Mouse (Mus musculus): ENCODE measurements around the gene Padi3. TPM values are rescaled to one million over a fixed set of nuclear protein-coding genes. Genes with fewer than 3 reads are reported as not detected.

Gene Padi3
- polyA plus RNA-seq, 1 experiment, result 0.05 TPM

- TF ChIP-seq CTCF (IDR thresholded peaks at IDR 0.05; ENCODE audit: borderline replicate concordance, extremely low read depth, insufficient read depth, insufficient read length) (no peak), POLR2A (IDR thresholded peaks at IDR 0.05; ENCODE audit: borderline replicate concordance, extremely low read depth, insufficient read depth, insufficient read length, poor library complexity, severe bottlenecking) (no peak)
- DNase-seq (ENCODE audit: low read depth), result no peak
Measured at GRCm38 (mm10) chr4:140815996-140816917, 5.8 kb upstream of the Padi3 start.

- TF ChIP-seq POLR2A (IDR thresholded peaks at IDR 0.05; ENCODE audit: borderline replicate concordance, extremely low read depth, insufficient read depth, insufficient read length, poor library complexity, severe bottlenecking) (no peak), CTCF (IDR thresholded peaks at IDR 0.05; ENCODE audit: borderline replicate concordance, extremely low read depth, insufficient read depth, insufficient read length) (no peak)
- no peak for DNase-seq (ENCODE audit: low read depth)
Measured at GRCm38 (mm10) chr4:140815496-140815895, 5.0 kb upstream of the Padi3 start.

GRCm38 (mm10) chr4:140814241-140815225, 4.1 kb upstream of the Padi3 start:
- DNase-seq (ENCODE audit: low read depth), result no peak
- TF ChIP-seq CTCF (IDR thresholded peaks at IDR 0.05; ENCODE audit: borderline replicate concordance, extremely low read depth, insufficient read depth, insufficient read length) (peak; percentile 47), POLR2A (IDR thresholded peaks at IDR 0.05; ENCODE audit: borderline replicate concordance, extremely low read depth, insufficient read depth, insufficient read length, poor library complexity, severe bottlenecking) (no peak)

GRCm38 (mm10) chr4:140813358-140814185, 3.1 kb upstream of the Padi3 start:
- TF ChIP-seq POLR2A (IDR thresholded peaks at IDR 0.05; ENCODE audit: borderline replicate concordance, extremely low read depth, insufficient read depth, insufficient read length, poor library complexity, severe bottlenecking), result no peak
- TF ChIP-seq CTCF (IDR thresholded peaks at IDR 0.05; ENCODE audit: borderline replicate concordance, extremely low read depth, insufficient read depth, insufficient read length), result no peak
- DNase-seq (ENCODE audit: low read depth), result no peak

- TF ChIP-seq POLR2A (IDR thresholded peaks at IDR 0.05; ENCODE audit: borderline replicate concordance, extremely low read depth, insufficient read depth, insufficient read length, poor library complexity, severe bottlenecking) (no peak), CTCF (IDR thresholded peaks at IDR 0.05; ENCODE audit: borderline replicate concordance, extremely low read depth, insufficient read depth, insufficient read length) (no peak)
- DNase-seq (ENCODE audit: low read depth), result peak; percentile 78
Measured at GRCm38 (mm10) chr4:140812609-140813008, 2.2 kb upstream of the Padi3 start.

- no peak for DNase-seq (ENCODE audit: low read depth)
- no peak for TF ChIP-seq POLR2A (IDR thresholded peaks at IDR 0.05; ENCODE audit: borderline replicate concordance, extremely low read depth, insufficient read depth, insufficient read length, poor library complexity, severe bottlenecking)
Measured at GRCm38 (mm10) chr4:140812191-140812590, 1.7 kb upstream of the Padi3 start.

- TF ChIP-seq CTCF (IDR thresholded peaks at IDR 0.05; ENCODE audit: borderline replicate concordance, extremely low read depth, insufficient read depth, insufficient read length) (no peak), POLR2A (IDR thresholded peaks at IDR 0.05; ENCODE audit: borderline replicate concordance, extremely low read depth, insufficient read depth, insufficient read length, poor library complexity, severe bottlenecking) (no peak)
- DNase-seq (ENCODE audit: low read depth), result no peak
Measured at GRCm38 (mm10) chr4:140809118-140809517, 1.3 kb downstream of the Padi3 start.

- TF ChIP-seq POLR2A (IDR thresholded peaks at IDR 0.05; ENCODE audit: borderline replicate concordance, extremely low read depth, insufficient read depth, insufficient read length, poor library complexity, severe bottlenecking) (no peak), CTCF (IDR thresholded peaks at IDR 0.05; ENCODE audit: borderline replicate concordance, extremely low read depth, insufficient read depth, insufficient read length) (no peak)
- DNase-seq (ENCODE audit: low read depth), result no peak
Measured at GRCm38 (mm10) chr4:140804601-140805000, 5.8 kb downstream of the Padi3 start.

- TF ChIP-seq POLR2A (IDR thresholded peaks at IDR 0.05; ENCODE audit: borderline replicate concordance, extremely low read depth, insufficient read depth, insufficient read length, poor library complexity, severe bottlenecking) (no peak), CTCF (IDR thresholded peaks at IDR 0.05; ENCODE audit: borderline replicate concordance, extremely low read depth, insufficient read depth, insufficient read length) (no peak)
Measured at GRCm38 (mm10) chr4:140801364-140801763, 9.1 kb downstream of the Padi3 start.

GRCm38 (mm10) chr4:140796786-140797185, 13.7 kb downstream of the Padi3 start:
- DNase-seq (ENCODE audit: low read depth), result no peak
- no peak for TF ChIP-seq CTCF (IDR thresholded peaks at IDR 0.05; ENCODE audit: borderline replicate concordance, extremely low read depth, insufficient read depth, insufficient read length)
- no peak for TF ChIP-seq POLR2A (IDR thresholded peaks at IDR 0.05; ENCODE audit: borderline replicate concordance, extremely low read depth, insufficient read depth, insufficient read length, poor library complexity, severe bottlenecking)

More at GRCm38 (mm10) chr4:140801364-140801763, 9.1 kb downstream of the Padi3 start:
- no peak for DNase-seq (ENCODE audit: low read depth)

Data from brain, embryonic 14.5 days (tissue).